Mouse (Mus musculus) erythroblast, embryonic 14.5 days (primary cell): ENCODE measurements around the gene Msmp.

ENCODE experiments used
- GATA1 ChIP-seq: IDR thresholded peaks from 2 replicates; pipeline ENCODE4 v1.6.1; 2012; ENCODE audit warnings: low read length, inconsistent platforms, mixed read lengths
- TAL1 ChIP-seq: IDR thresholded peaks from 3 replicates; pipeline ENCODE4 v1.6.1; 2012; ENCODE audit warnings: low read length, inconsistent platforms, mixed read lengths

DNA sequence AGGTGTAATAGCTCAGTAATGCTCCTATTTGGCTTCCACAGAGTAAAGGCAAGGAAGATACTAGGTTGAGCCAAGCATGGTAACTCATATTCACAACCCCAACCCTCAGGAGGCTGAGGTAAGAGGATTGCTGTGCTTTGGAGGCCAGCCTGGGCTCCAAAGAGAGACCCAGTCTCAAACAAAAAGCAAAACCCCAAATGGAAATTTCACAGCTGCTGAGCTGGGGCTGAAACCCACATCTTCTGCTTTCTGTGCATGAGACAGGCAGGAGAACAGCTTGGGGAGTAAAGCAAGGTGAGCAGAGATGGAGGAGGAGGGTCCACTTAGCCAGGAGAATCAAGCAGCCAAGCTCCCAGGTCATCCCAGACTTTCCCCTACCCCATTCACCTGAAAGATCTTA, 30.4 kb downstream of the Msmp start:
- TF ChIP-seq TAL1 (no peak), GATA1 (no peak)
